Mouse (Mus musculus): ENCODE measurements at regions not wholly inside any gene's neighbourhood (a gene's known extent, or its start where the extent isn't known, plus 50 kb on each side); places are given as distances from the start of the nearest gene placed in this dataset.

GRCm38 (mm10) chr17:13558863-13559262, 201.5 kb upstream of the Afdn start:
- no peak for TF ChIP-seq EP300 (IDR thresholded peaks at IDR 0.05; ENCODE audit: low read depth)
- no peak for TF ChIP-seq CTCF (IDR thresholded peaks at IDR 0.05; ENCODE audit: low read depth)
- H3K4me1 ChIP-seq (ENCODE audit: insufficient read depth), result no peaks in the 10 kb centered on the region
- no peaks in the 10 kb centered on the region for H3K9me3 ChIP-seq (ENCODE audit: low read length)
- H3K9ac ChIP-seq (replicated peaks), result no peak overlapping the region
- no peaks in the 10 kb centered on the region for H3K36me3 ChIP-seq (replicated peaks; ENCODE audit: insufficient read depth, low read length)
- H3K4me3 ChIP-seq (ENCODE audit: low read depth, low read length), result no peak overlapping the region
- no peaks in the 10 kb centered on the region for H3K27me3 ChIP-seq (ENCODE audit: insufficient read depth, low read length)
- H3K4me2 ChIP-seq (ENCODE audit: low read depth, low read length), result no peak overlapping the region
- DNase-seq (no peak), ATAC-seq (no peak)
- no peak overlapping the region for H3K27ac ChIP-seq (ENCODE audit: low read depth)
- WGBS (ENCODE audit: insufficient replicate concordance), result 59% methylated on average over 3 of the region's 3 CpGs

GRCm38 (mm10) chr17:13561342-13561741, 199.0 kb upstream of the Afdn start:
- Histone ChIP-seq H3K4me1 (ENCODE audit: insufficient read depth) (no peaks in the 10 kb centered on the region), H3K4me3 (ENCODE audit: low read depth, low read length) (no peak overlapping the region), H3K27me3 (ENCODE audit: insufficient read depth, low read length) (no peaks in the 10 kb centered on the region), H3K36me3 (replicated peaks; ENCODE audit: insufficient read depth, low read length) (no peaks in the 10 kb centered on the region), H3K4me2 (ENCODE audit: low read depth, low read length) (no peak overlapping the region), H3K9ac (replicated peaks) (no peak overlapping the region), H3K9me3 (ENCODE audit: low read length) (no peaks in the 10 kb centered on the region), H3K27ac (ENCODE audit: low read depth) (no peak overlapping the region)
- 72% methylated on average over 8 of the region's 8 CpGs for WGBS (ENCODE audit: insufficient replicate concordance)
- no peak for TF ChIP-seq CTCF (IDR thresholded peaks at IDR 0.05; ENCODE audit: low read depth)
- TF ChIP-seq EP300 (IDR thresholded peaks at IDR 0.05; ENCODE audit: low read depth), result no peak
- DNase-seq (no peak), ATAC-seq (no peak)

- Histone ChIP-seq H3K27ac (ENCODE audit: low read depth) (no peak overlapping the region), H3K4me1 (ENCODE audit: insufficient read depth) (no peaks in the 10 kb centered on the region), H3K27me3 (ENCODE audit: insufficient read depth, low read length) (no peaks in the 10 kb centered on the region), H3K36me3 (replicated peaks; ENCODE audit: insufficient read depth, low read length) (no peaks in the 10 kb centered on the region), H3K9ac (replicated peaks) (no peak overlapping the region), H3K4me2 (ENCODE audit: low read depth, low read length) (no peak overlapping the region), H3K4me3 (ENCODE audit: low read depth, low read length) (no peak overlapping the region), H3K9me3 (ENCODE audit: low read length) (no peaks in the 10 kb centered on the region)
- no peak for DNase-seq
- no peak for TF ChIP-seq CTCF (IDR thresholded peaks at IDR 0.05; ENCODE audit: low read depth)
- no peak for TF ChIP-seq EP300 (IDR thresholded peaks at IDR 0.05; ENCODE audit: low read depth)
- no peak for ATAC-seq
- 77% methylated on average over 2 of the region's 2 CpGs for WGBS (ENCODE audit: insufficient replicate concordance)
These were observed 197.4 kb upstream of the Afdn start for GRCm38 (mm10) chr17:13562974-13563373.

GRCm38 (mm10) chr17:13564800-13565199, 195.5 kb upstream of the Afdn start:
- Histone ChIP-seq H3K4me3 (ENCODE audit: low read depth, low read length) (no peak overlapping the region), H3K4me2 (ENCODE audit: low read depth, low read length) (no peak overlapping the region), H3K27ac (ENCODE audit: low read depth) (no peak overlapping the region), H3K4me1 (ENCODE audit: insufficient read depth) (no peaks in the 10 kb centered on the region), H3K27me3 (ENCODE audit: insufficient read depth, low read length) (no peaks in the 10 kb centered on the region), H3K9ac (replicated peaks) (no peak overlapping the region), H3K9me3 (ENCODE audit: low read length) (no peaks in the 10 kb centered on the region), H3K36me3 (replicated peaks; ENCODE audit: insufficient read depth, low read length) (no peaks in the 10 kb centered on the region)
- ATAC-seq, result no peak
- no peak for DNase-seq
- WGBS (ENCODE audit: insufficient replicate concordance), result 80% methylated on average over 7 of the region's 7 CpGs
- TF ChIP-seq EP300 (IDR thresholded peaks at IDR 0.05; ENCODE audit: low read depth), result no peak
- TF ChIP-seq CTCF (IDR thresholded peaks at IDR 0.05; ENCODE audit: low read depth), result no peak

GRCm38 (mm10) chr17:13566680-13567079, 193.7 kb upstream of the Afdn start:
- no peak overlapping the region for H3K4me3 ChIP-seq (ENCODE audit: low read depth, low read length)
- no peaks in the 10 kb centered on the region for H3K4me1 ChIP-seq (ENCODE audit: insufficient read depth)
- H3K27me3 ChIP-seq (ENCODE audit: insufficient read depth, low read length), result no peaks in the 10 kb centered on the region
- no peak for TF ChIP-seq CTCF (IDR thresholded peaks at IDR 0.05; ENCODE audit: low read depth)
- TF ChIP-seq EP300 (IDR thresholded peaks at IDR 0.05; ENCODE audit: low read depth), result no peak
- DNase-seq (no peak), ATAC-seq (no peak)
- no peak overlapping the region for H3K27ac ChIP-seq (ENCODE audit: low read depth)
- H3K9ac ChIP-seq (replicated peaks), result no peak overlapping the region
- H3K36me3 ChIP-seq (replicated peaks; ENCODE audit: insufficient read depth, low read length), result no peaks in the 10 kb centered on the region
- H3K4me2 ChIP-seq (ENCODE audit: low read depth, low read length), result no peak overlapping the region
- no peaks in the 10 kb centered on the region for H3K9me3 ChIP-seq (ENCODE audit: low read length)
- 65% methylated on average over 7 of the region's 7 CpGs for WGBS (ENCODE audit: insufficient replicate concordance)

- no peaks in the 10 kb centered on the region for H3K36me3 ChIP-seq (replicated peaks; ENCODE audit: insufficient read depth, low read length)
- no peak overlapping the region for H3K4me3 ChIP-seq (ENCODE audit: low read depth, low read length)
- ATAC-seq (no peak), DNase-seq (no peak)
- no peaks in the 10 kb centered on the region for H3K27me3 ChIP-seq (ENCODE audit: insufficient read depth, low read length)
- no peak for TF ChIP-seq EP300 (IDR thresholded peaks at IDR 0.05; ENCODE audit: low read depth)
- TF ChIP-seq CTCF (IDR thresholded peaks at IDR 0.05; ENCODE audit: low read depth), result no peak
- WGBS (ENCODE audit: insufficient replicate concordance), result 76% methylated on average over 3 of the region's 3 CpGs
- no peaks in the 10 kb centered on the region for H3K4me1 ChIP-seq (ENCODE audit: insufficient read depth)
- H3K27ac ChIP-seq (ENCODE audit: low read depth), result no peak overlapping the region
- no peak overlapping the region for H3K4me2 ChIP-seq (ENCODE audit: low read depth, low read length)
- H3K9ac ChIP-seq (replicated peaks), result no peak overlapping the region
- no peaks in the 10 kb centered on the region for H3K9me3 ChIP-seq (ENCODE audit: low read length)
These were observed 193.2 kb upstream of the Afdn start for GRCm38 (mm10) chr17:13567183-13567582.

GRCm38 (mm10) chr17:13570796-13571195, 189.5 kb upstream of the Afdn start:
- no peak for ATAC-seq

More at GRCm38 (mm10) chr17:13570796-13571195, 189.5 kb upstream of the Afdn start:
- Histone ChIP-seq H3K4me3 (ENCODE audit: low read depth, low read length) (no peak overlapping the region), H3K9me3 (ENCODE audit: low read length) (no peaks in the 10 kb centered on the region), H3K27me3 (ENCODE audit: insufficient read depth, low read length) (no peaks in the 10 kb centered on the region), H3K4me2 (ENCODE audit: low read depth, low read length) (no peak overlapping the region), H3K27ac (ENCODE audit: low read depth) (no peak overlapping the region), H3K36me3 (replicated peaks; ENCODE audit: insufficient read depth, low read length) (no peaks in the 10 kb centered on the region), H3K4me1 (ENCODE audit: insufficient read depth) (no peaks in the 10 kb centered on the region), H3K9ac (replicated peaks) (no peak overlapping the region)
- TF ChIP-seq CTCF (IDR thresholded peaks at IDR 0.05; ENCODE audit: low read depth) (no peak), EP300 (IDR thresholded peaks at IDR 0.05; ENCODE audit: low read depth) (no peak)
- WGBS (ENCODE audit: insufficient replicate concordance), result 71% methylated on average over 5 of the region's 5 CpGs
- DNase-seq, result no peak

All from liver, postnatal 0 days (tissue).